11 mouse cellular contexts compared by ENCODE assay signal in the genomic region with DNA sequence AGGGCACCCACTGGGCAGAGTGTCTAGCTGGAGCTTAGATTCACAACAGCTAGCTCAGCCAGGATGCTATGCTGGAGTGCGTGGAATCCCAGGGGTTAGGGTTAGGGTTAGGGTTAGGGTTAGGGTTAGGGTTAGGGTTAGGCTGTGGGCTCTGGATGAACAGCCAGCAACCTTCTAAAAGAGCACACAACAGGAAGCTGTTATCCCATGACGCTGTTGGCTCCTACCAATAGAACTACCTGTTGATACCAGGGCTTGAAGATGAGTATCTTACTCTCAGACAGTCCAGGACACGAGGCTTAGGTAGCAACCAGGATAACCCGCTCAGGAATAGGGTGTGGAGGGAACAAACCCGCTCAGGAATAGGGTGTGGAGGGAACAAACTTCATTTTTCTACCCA. TPM values are rescaled to one million over a fixed set of nuclear protein-coding genes. Genes with fewer than 3 reads are reported as not detected.
DNase-seq lines count a peak whose midpoint lies in the region; ATAC-seq and TF ChIP-seq lines count a peak whose summit lies in the region.
"Had no signal": no experiment of that assay in that cellular context is flagged by ENCODE, and none has a peak within 500 bp of the region (broad histone marks: within the 10 kb centered on the region; RNA-seq: fewer than 3 reads in every experiment).

No protein-coding gene starts in this region.

- no peaks in the 10 kb centered on the region for H3K36me3 ChIP-seq in hindbrain, embryonic 13.5 days
- H3K36me3 ChIP-seq in hindbrain, embryonic 16.5 days (ENCODE audit: control insufficient read depth, insufficient read depth, low read length): no peaks in the 10 kb centered on the region
- H3K36me3 ChIP-seq in midbrain, embryonic 13.5 days: no peaks in the 10 kb centered on the region
- no peaks in the 10 kb centered on the region for H3K36me3 ChIP-seq in midbrain, embryonic 14.5 days (ENCODE audit: control insufficient read depth, insufficient read depth, low read length)
- H3K36me3 ChIP-seq in intestine, postnatal 0 days (ENCODE audit: control insufficient read depth, insufficient read depth): no peaks in the 10 kb centered on the region
- H3K36me3 ChIP-seq: embryonic facial prominence, embryonic 15.5 days had no signal

- no peak overlapping the region for H3K4me3 ChIP-seq in hindbrain, embryonic 13.5 days
- no peak overlapping the region for H3K4me3 ChIP-seq in hindbrain, embryonic 16.5 days (ENCODE audit: low read length)
- no peak overlapping the region for H3K4me3 ChIP-seq in midbrain, embryonic 13.5 days (replicated peaks)
- no peak overlapping the region for H3K4me3 ChIP-seq in midbrain, embryonic 14.5 days (replicated peaks; ENCODE audit: low read depth, low read length)
- H3K4me3 ChIP-seq in intestine, postnatal 0 days (ENCODE audit: low read depth, low read length): no peak overlapping the region
- H3K4me3 ChIP-seq: embryonic facial prominence, embryonic 15.5 days had no signal

- no peak overlapping the region for H3K27ac ChIP-seq in hindbrain, embryonic 13.5 days
- no peak overlapping the region for H3K27ac ChIP-seq in hindbrain, embryonic 16.5 days (ENCODE audit: low read depth, low read length)
- H3K27ac ChIP-seq in midbrain, embryonic 13.5 days: no peak overlapping the region
- H3K27ac ChIP-seq in midbrain, embryonic 14.5 days (replicated peaks; ENCODE audit: low read depth, low read length): no peak overlapping the region
- H3K27ac ChIP-seq in intestine, postnatal 0 days (ENCODE audit: low read depth, low read length): no peak overlapping the region

- no peaks in the 10 kb centered on the region for H3K9me3 ChIP-seq in hindbrain, embryonic 13.5 days
- no peaks in the 10 kb centered on the region for H3K9me3 ChIP-seq in hindbrain, embryonic 16.5 days (ENCODE audit: control insufficient read depth, low read length)
- no peaks in the 10 kb centered on the region for H3K9me3 ChIP-seq in midbrain, embryonic 13.5 days
- no peaks in the 10 kb centered on the region for H3K9me3 ChIP-seq in midbrain, embryonic 14.5 days (ENCODE audit: control insufficient read depth, low read length)
- H3K9me3 ChIP-seq in intestine, postnatal 0 days (ENCODE audit: control insufficient read depth): no peaks in the 10 kb centered on the region
- H3K9me3 ChIP-seq: embryonic facial prominence, embryonic 15.5 days had no signal

- intact Hi-C loops in left cerebral cortex, postnatal 25 days (cut with DNase I): loop anchor here (2.0 to 5.0 kb wide), 2 partner anchors 59 to 164 kb away; no protein-coding TSS in a partner anchor

- ATAC-seq in hindbrain, embryonic 13.5 days (ENCODE audit: low FRiP score): 0 out of 2 replicates have a peak, but pooled peaks have one; percentile 49
- no peak for ATAC-seq in hindbrain, embryonic 16.5 days
- peak; percentile 40; the same call in 1 of the 2 replicates for ATAC-seq in midbrain, embryonic 13.5 days
- no peak for ATAC-seq in midbrain, embryonic 14.5 days (ENCODE audit: low FRiP score, low TSS enrichment)
- ATAC-seq in intestine, postnatal 0 days: peak; percentile 25; the same call in 1 of the 2 replicates

- no peaks in the 10 kb centered on the region for H3K27me3 ChIP-seq in hindbrain, embryonic 13.5 days
- no peaks in the 10 kb centered on the region for H3K27me3 ChIP-seq in hindbrain, embryonic 16.5 days (replicated peaks; ENCODE audit: control insufficient read depth, insufficient read depth, low read length)
- no peaks in the 10 kb centered on the region for H3K27me3 ChIP-seq in midbrain, embryonic 13.5 days
- H3K27me3 ChIP-seq in midbrain, embryonic 14.5 days (ENCODE audit: control insufficient read depth, insufficient read depth, low read length): no peaks in the 10 kb centered on the region
- H3K27me3 ChIP-seq in intestine, postnatal 0 days (replicated peaks; ENCODE audit: control insufficient read depth, insufficient read depth, low read length): no peaks in the 10 kb centered on the region
- H3K27me3 ChIP-seq: embryonic facial prominence, embryonic 15.5 days had no signal

- peak overlapping the region; percentile 39 for H3K4me2 ChIP-seq in hindbrain, embryonic 13.5 days
- H3K4me2 ChIP-seq in hindbrain, embryonic 16.5 days (ENCODE audit: low read length): no peak overlapping the region
- peak overlapping the region; percentile 37 for H3K4me2 ChIP-seq in midbrain, embryonic 13.5 days (replicated peaks)
- H3K4me2 ChIP-seq in midbrain, embryonic 14.5 days (ENCODE audit: low read length): no peak overlapping the region; the same call in 1 of the 2 replicates
- H3K4me2 ChIP-seq in intestine, postnatal 0 days (replicated peaks; ENCODE audit: low read depth): no peak overlapping the region

- H3K4me1 ChIP-seq in hindbrain, embryonic 13.5 days (replicated peaks): peaks cover 15% of the 10 kb centered on the region
- peaks cover 5% of the 10 kb centered on the region for H3K4me1 ChIP-seq in hindbrain, embryonic 16.5 days (ENCODE audit: control insufficient read depth, insufficient read depth, low read depth, low read length)
- peaks cover 15% of the 10 kb centered on the region for H3K4me1 ChIP-seq in midbrain, embryonic 13.5 days (replicated peaks)
- H3K4me1 ChIP-seq in midbrain, embryonic 14.5 days (ENCODE audit: control insufficient read depth, insufficient read depth, low read length): peaks cover 12% of the 10 kb centered on the region; the same call in 1 of the 2 replicates
- no peaks in the 10 kb centered on the region for H3K4me1 ChIP-seq in intestine, postnatal 0 days (replicated peaks; ENCODE audit: control insufficient read depth, insufficient read depth, low read length)

- no peak for DNase-seq in midbrain, embryonic 14.5 days
- DNase-seq in left cerebral cortex, postnatal 25 days (ENCODE audit: low spot score in 2 of 2): no peak
- DNase-seq in frontal cortex, adult 2 months (ENCODE audit: extremely low spot score in 1 of 2, low spot score in 1 of 2): no peak
- no peak for DNase-seq in MN1 (ENCODE audit: low spot score)

- 39% methylated on average over 5 of the region's 5 CpGs for WGBS in hindbrain, embryonic 13.5 days
- 39% methylated on average over 5 of the region's 5 CpGs for WGBS in hindbrain, embryonic 16.5 days
- 37% methylated on average over 5 of the region's 5 CpGs for WGBS in midbrain, embryonic 13.5 days
- WGBS in midbrain, embryonic 14.5 days: 39% methylated on average over 5 of the region's 5 CpGs
- WGBS in intestine, postnatal 0 days: 41% methylated on average over 5 of the region's 5 CpGs

- no peak for TF ChIP-seq CTCF in intestine, postnatal 0 days (IDR thresholded peaks at IDR 0.05; ENCODE audit: low read depth)

- H3K9ac ChIP-seq in hindbrain, embryonic 13.5 days: no peak overlapping the region
- no peak overlapping the region for H3K9ac ChIP-seq in hindbrain, embryonic 16.5 days (ENCODE audit: low read depth, low read length)
- no peak overlapping the region for H3K9ac ChIP-seq in midbrain, embryonic 13.5 days (replicated peaks)
- no peak overlapping the region for H3K9ac ChIP-seq in midbrain, embryonic 14.5 days (replicated peaks; ENCODE audit: low read length)
- no peak overlapping the region for H3K9ac ChIP-seq in intestine, postnatal 0 days (ENCODE audit: low read depth, low read length)
- H3K9ac ChIP-seq: embryonic facial prominence, embryonic 15.5 days had no signal

RNA-seq across cellular contexts. Expression of gene Cryaa, which starts 15.3 kb away (rescaled TPM):
- polyA plus RNA-seq in hindbrain, embryonic 13.5 days (2015; fragmentation: Nextera tagmentation; extraction: Ambion mirVana): not detected in 2 replicates
- 0.46 and 0.80 TPM in 2 replicates for polyA plus RNA-seq in hindbrain, embryonic 16.5 days (2015; fragmentation: Nextera tagmentation; extraction: Ambion mirVana)
- polyA plus RNA-seq in midbrain, embryonic 13.5 days (2015; fragmentation: Nextera tagmentation; extraction: Ambion mirVana): not detected in 2 replicates
- polyA plus RNA-seq in midbrain, embryonic 14.5 days (2014; fragmentation: Nextera tagmentation; extraction: Ambion mirVana): not detected in 2 replicates
- polyA plus RNA-seq in intestine, postnatal 0 days (2015; fragmentation: Nextera tagmentation; extraction: Ambion mirVana): 0.09 TPM in 1 of 2 replicates, not detected in the other
- total RNA-seq in left cerebral cortex, postnatal 25 days (2021): not detected
- 0.20 TPM in 1 of 2 replicates, not detected in the other for polyA plus RNA-seq in frontal cortex, adult 2 months (2012; rRNA removed)
- total RNA-seq: adrenal gland, adult 18-20 months; gastrocnemius, postnatal 4 days had no signal

RNA-seq across cellular contexts. Expression of gene U2af1, which starts 34.2 kb away (rescaled TPM):
- polyA plus RNA-seq in hindbrain, embryonic 13.5 days (2015; fragmentation: Nextera tagmentation; extraction: Ambion mirVana): 234 and 244 TPM in 2 replicates
- polyA plus RNA-seq in hindbrain, embryonic 16.5 days (2015; fragmentation: Nextera tagmentation; extraction: Ambion mirVana): 158 and 175 TPM in 2 replicates
- polyA plus RNA-seq in midbrain, embryonic 13.5 days (2015; fragmentation: Nextera tagmentation; extraction: Ambion mirVana): 269 and 274 TPM in 2 replicates
- 124 and 168 TPM in 2 replicates for polyA plus RNA-seq in midbrain, embryonic 14.5 days (2014; fragmentation: Nextera tagmentation; extraction: Ambion mirVana)
- 151 TPM in 2 replicates for polyA plus RNA-seq in intestine, postnatal 0 days (2015; fragmentation: Nextera tagmentation; extraction: Ambion mirVana)
- total RNA-seq in left cerebral cortex, postnatal 25 days (2021): 100 to 1,000 TPM; 107 to 119 TPM
- 159 and 172 TPM in 2 replicates for polyA plus RNA-seq in frontal cortex, adult 2 months (2012; rRNA removed)

RNA-seq across cellular contexts. Expression of gene Cbs, which starts 55.9 kb away (rescaled TPM):
- 4.5 and 4.6 TPM in 2 replicates for polyA plus RNA-seq in hindbrain, embryonic 13.5 days (2015; fragmentation: Nextera tagmentation; extraction: Ambion mirVana)
- polyA plus RNA-seq in hindbrain, embryonic 16.5 days (2015; fragmentation: Nextera tagmentation; extraction: Ambion mirVana): 12.4 and 17.1 TPM in 2 replicates
- polyA plus RNA-seq in midbrain, embryonic 13.5 days (2015; fragmentation: Nextera tagmentation; extraction: Ambion mirVana): 3.3 and 3.6 TPM in 2 replicates
- 4.9 and 5.5 TPM in 2 replicates for polyA plus RNA-seq in midbrain, embryonic 14.5 days (2014; fragmentation: Nextera tagmentation; extraction: Ambion mirVana)
- polyA plus RNA-seq in intestine, postnatal 0 days (2015; fragmentation: Nextera tagmentation; extraction: Ambion mirVana): 0.09 and 0.55 TPM in 2 replicates
- total RNA-seq in left cerebral cortex, postnatal 25 days (2021): 10 to 100 TPM; 34.5 to 46.9 TPM
- polyA plus RNA-seq in frontal cortex, adult 2 months (2012; rRNA removed): 32.1 and 35.1 TPM in 2 replicates

Comparison
In these comparisons a context has a peak if more than half of its experiments do, and no peak if none do; other contexts are left out.
1. ATAC-seq: peak in hindbrain, embryonic 13.5 days (single experiment), midbrain, embryonic 13.5 days (single experiment) and intestine, postnatal 0 days (single experiment); none in hindbrain, embryonic 16.5 days (single experiment) and midbrain, embryonic 14.5 days (single experiment).
2. H3K4me2 ChIP-seq: peak in hindbrain, embryonic 13.5 days (single experiment) and midbrain, embryonic 13.5 days (single experiment); none in hindbrain, embryonic 16.5 days (single experiment), midbrain, embryonic 14.5 days (single experiment) and intestine, postnatal 0 days (single experiment).